Mouse (Mus musculus) limb, embryonic 11.5 days (tissue): ENCODE results near the gene Fry. TPM values are rescaled to one million over a fixed set of nuclear protein-coding genes. Genes with fewer than 3 reads are reported as not detected.

Source experiments
- ATAC-seq: fragments of 200-750 bp; cut with Nextera tagmentation; 2 replicates; pipeline ENCODE4 v1.8.0; 2017; ENCODE audit warnings: low read depth; ENCODE audit not compliant: insufficient number of reproducible peaks, low FRiP score, low TSS enrichment
- DNase-seq: peaks from one replicate; pipeline ENCODE4 v3.0.0-alpha.2; 2015; ENCODE audit warnings: low spot score
- H3K27ac ChIP-seq: fragments of 300-500 bp; sonication (generic); replicated peaks from 2 replicates; pipeline ENCODE4 v1.5.1; 2014; ENCODE audit warnings: low read depth, mild to moderate bottlenecking, low read length
- H3K27me3 ChIP-seq: fragments of 300-500 bp; sonication (generic); 2 replicates; pipeline ENCODE4 v1.6.1; 2014; ENCODE audit warnings: mild to moderate bottlenecking, low read length, mixed read lengths; ENCODE audit not compliant: control insufficient read depth, insufficient read depth
- H3K36me3 ChIP-seq: fragments of 300-500 bp; sonication (generic); 2 replicates; pipeline ENCODE4 v1.6.1; 2014; ENCODE audit warnings: mild to moderate bottlenecking, low read length, moderate library complexity, mixed read lengths; ENCODE audit not compliant: control insufficient read depth, insufficient read depth
- H3K4me1 ChIP-seq: fragments of 300-500 bp; sonication (generic); 2 replicates; pipeline ENCODE4 v1.6.1; 2014; ENCODE audit warnings: low read length, mixed read lengths; ENCODE audit not compliant: control insufficient read depth, insufficient read depth
- H3K4me2 ChIP-seq: fragments of 300-500 bp; sonication (generic); 2 replicates; pipeline ENCODE4 v1.6.1; 2014; ENCODE audit warnings: low read depth, mild to moderate bottlenecking, moderate library complexity; ENCODE audit not compliant: severe bottlenecking
- H3K4me3 ChIP-seq: fragments of 300-500 bp; sonication (generic); 2 replicates; pipeline ENCODE4 v1.5.1; 2014; ENCODE audit warnings: low read depth, low read length
- H3K9ac ChIP-seq: fragments of 300-500 bp; sonication (generic); 2 replicates; pipeline ENCODE4 v1.6.1; 2014; ENCODE audit warnings: mild to moderate bottlenecking, low read length
- H3K9me3 ChIP-seq: fragments of 300-500 bp; sonication (generic); 2 replicates; pipeline ENCODE4 v1.6.1; 2016; ENCODE audit warnings: low read length; ENCODE audit not compliant: control insufficient read depth
- WGBS: fragments of 180-500 bp; shearing (Covaris S2); extraction: QIAGEN DNeasy Blood & Tissue Kit; methylation state at CpG from one replicate; pipeline ENCODE4 v1.1.7; 2014; 5-methylcytosine and 5-hydroxymethylcytosine counted together
- polyA plus RNA-seq: library from polyadenylated mRNA; unstranded; fragments of >200 nt; fragmentation: Nextera tagmentation; extraction: Ambion mirVana; gene quantifications from 2 replicates; pipeline ENCODE4 v1.2.1, GENCODE M21; 2014

Gene Fry
- polyA plus RNA-seq, 1 experiment from 2014 or later = 5.2 TPM

- Histone ChIP-seq H3K9ac (no peak overlapping the region), H3K4me1 (no peaks in the 10 kb centered on the region), H3K27ac (no peak overlapping the region), H3K4me2 (no peak overlapping the region), H3K27me3 (no peaks in the 10 kb centered on the region), H3K4me3 (no peak overlapping the region), H3K9me3 (no peaks in the 10 kb centered on the region), H3K36me3 (no peaks in the 10 kb centered on the region)
- ATAC-seq (no peak), DNase-seq (no peak)
- 82% methylated on average over 2 of the region's 2 CpGs for WGBS
Observed at GRCm38 (mm10) chr5:150281084-150281483, 162.6 kb downstream of the Fry start.

- Histone ChIP-seq H3K27ac (no peak overlapping the region), H3K27me3 (no peaks in the 10 kb centered on the region), H3K4me3 (no peak overlapping the region), H3K4me2 (no peak overlapping the region), H3K9me3 (no peaks in the 10 kb centered on the region), H3K36me3 (no peaks in the 10 kb centered on the region), H3K4me1 (no peaks in the 10 kb centered on the region), H3K9ac (no peak overlapping the region)
- DNase-seq (no peak), ATAC-seq (no peak)
- 84% methylated on average over 7 of the region's 7 CpGs for WGBS
Observed at GRCm38 (mm10) chr5:150282091-150282490, 163.6 kb downstream of the Fry start.

GRCm38 (mm10) chr5:150287949-150288348, 169.5 kb downstream of the Fry start:
- Histone ChIP-seq H3K4me3 (no peak overlapping the region), H3K4me2 (no peak overlapping the region), H3K4me1 (no peaks in the 10 kb centered on the region), H3K36me3 (no peaks in the 10 kb centered on the region), H3K9me3 (no peaks in the 10 kb centered on the region), H3K9ac (no peak overlapping the region), H3K27ac (no peak overlapping the region), H3K27me3 (no peaks in the 10 kb centered on the region)
- ATAC-seq (no peak), DNase-seq (no peak)
- 85% methylated on average over 7 of the region's 7 CpGs for WGBS

- H3K27me3 ChIP-seq = no peaks in the 10 kb centered on the region
- 78% methylated on average over 8 of the region's 8 CpGs for WGBS
- no peak overlapping the region for H3K27ac ChIP-seq
- H3K36me3 ChIP-seq = no peaks in the 10 kb centered on the region
- ATAC-seq = no peak; the same call in 1 of the 2 replicates
- no peaks in the 10 kb centered on the region for H3K4me1 ChIP-seq
- H3K4me3 ChIP-seq = no peak overlapping the region
- H3K9me3 ChIP-seq = no peaks in the 10 kb centered on the region
- H3K9ac ChIP-seq = no peak overlapping the region
- no peak overlapping the region for H3K4me2 ChIP-seq
- no peak for DNase-seq
Observed at GRCm38 (mm10) chr5:150289611-150290010, 171.2 kb downstream of the Fry start.

- Histone ChIP-seq H3K4me3 (no peak overlapping the region), H3K4me1 (no peaks in the 10 kb centered on the region), H3K4me2 (no peak overlapping the region), H3K9me3 (no peaks in the 10 kb centered on the region), H3K36me3 (no peaks in the 10 kb centered on the region), H3K27ac (no peak overlapping the region), H3K9ac (no peak overlapping the region), H3K27me3 (no peaks in the 10 kb centered on the region)
- WGBS = 81% methylated on average over 4 of the region's 4 CpGs
- ATAC-seq (peak; percentile 31; the same call in 1 of the 2 replicates), DNase-seq (no peak)
Observed at GRCm38 (mm10) chr5:150290494-150291199, 172.2 kb downstream of the Fry start.

GRCm38 (mm10) chr5:150291216-150291615, 172.8 kb downstream of the Fry start:
- ATAC-seq = no peak

GRCm38 (mm10) chr5:150292186-150292585, 173.7 kb downstream of the Fry start:
- Histone ChIP-seq H3K36me3 (no peaks in the 10 kb centered on the region), H3K9me3 (no peaks in the 10 kb centered on the region), H3K4me1 (no peaks in the 10 kb centered on the region), H3K9ac (no peak overlapping the region), H3K27ac (no peak overlapping the region), H3K4me2 (no peak overlapping the region), H3K4me3 (no peak overlapping the region), H3K27me3 (no peaks in the 10 kb centered on the region)
- DNase-seq (no peak), ATAC-seq (no peak)
- 51% methylated on average over 3 of the region's 3 CpGs for WGBS

More at GRCm38 (mm10) chr5:150291216-150291615, 172.8 kb downstream of the Fry start:
- Histone ChIP-seq H3K36me3 (no peaks in the 10 kb centered on the region), H3K4me3 (no peak overlapping the region), H3K4me1 (no peaks in the 10 kb centered on the region), H3K9me3 (no peaks in the 10 kb centered on the region), H3K4me2 (no peak overlapping the region), H3K9ac (no peak overlapping the region), H3K27ac (no peak overlapping the region), H3K27me3 (no peaks in the 10 kb centered on the region)
- no peak for DNase-seq
- 88% methylated on average over 6 of the region's 6 CpGs for WGBS

GRCm38 (mm10) chr5:150294306-150294705, 175.9 kb downstream of the Fry start:
- no peaks in the 10 kb centered on the region for H3K4me1 ChIP-seq
- WGBS = 85% methylated on average over 11 of the region's 11 CpGs
- no peak overlapping the region for H3K9ac ChIP-seq
- DNase-seq = no peak
- no peaks in the 10 kb centered on the region for H3K36me3 ChIP-seq
- H3K4me2 ChIP-seq = no peak overlapping the region
- no peak overlapping the region for H3K4me3 ChIP-seq
- ATAC-seq = no peak
- H3K27me3 ChIP-seq = no peaks in the 10 kb centered on the region
- H3K9me3 ChIP-seq = no peaks in the 10 kb centered on the region
- H3K27ac ChIP-seq = no peak overlapping the region

GRCm38 (mm10) chr5:150295096-150295495, 176.7 kb downstream of the Fry start:
- H3K9ac ChIP-seq = no peak overlapping the region
- DNase-seq (no peak), ATAC-seq (no peak)
- no peak overlapping the region for H3K27ac ChIP-seq
- H3K4me3 ChIP-seq = no peak overlapping the region
- no peaks in the 10 kb centered on the region for H3K27me3 ChIP-seq
- no peaks in the 10 kb centered on the region for H3K9me3 ChIP-seq
- H3K36me3 ChIP-seq = no peaks in the 10 kb centered on the region
- H3K4me1 ChIP-seq = no peaks in the 10 kb centered on the region
- H3K4me2 ChIP-seq = no peak overlapping the region
- WGBS = 78% methylated on average over 11 of the region's 11 CpGs
